Mouse (Mus musculus) MEL (cell line): ENCODE measurements at regions not wholly inside any gene's neighbourhood (a gene's known extent, or its start where the extent isn't known, plus 50 kb on each side); places are given as distances from the start of the nearest gene placed in this dataset.
A peak's percentile ranks its signal among the peaks of the same experiment; 100 is the strongest.

Source experiments
- DNase-seq: peaks from one replicate; pipeline ENCODE4 v3.0.0; 2011; ENCODE audit warnings: low read depth, low spot score
- H3K27ac ChIP-seq: 2 replicates; pipeline ENCODE4 v1.5.1; 2012; ENCODE audit warnings: low read depth, mild to moderate bottlenecking, control low read depth, low read length, moderate library complexity; ENCODE audit not compliant: control insufficient read depth
- H3K27me3 ChIP-seq, 2 experiments: fragments of 150-350 bp in 1 of 2; sonication (generic) in 1 of 2; 2 replicates each; pipeline ENCODE4 v1.6.1; 2012; ENCODE audit warnings: low read length in 2 of 2, mild to moderate bottlenecking in 2 of 2, improper control_type of control experiment in 1 of 2, moderate library complexity in 1 of 2; ENCODE audit not compliant: insufficient read depth in 2 of 2, control insufficient read depth in 1 of 2
- H3K36me3 ChIP-seq, 2 experiments: 2 replicates each; pipeline ENCODE4 v1.6.1; 2012 to 2014; ENCODE audit warnings: low read length in 2 of 2, improper control_type of control experiment in 1 of 2, inconsistent platforms in 1 of 2, mild to moderate bottlenecking in 1 of 2; ENCODE audit not compliant: insufficient read depth in 2 of 2, control insufficient read depth in 1 of 2
- H3K4me1 ChIP-seq, 2 experiments: fragments of 150-350 bp in 1 of 2; sonication (generic) in 1 of 2; 2 replicates each; pipeline ENCODE4 v1.6.1; 2012; ENCODE audit warnings: low read length in 2 of 2, improper control_type of control experiment in 1 of 2, mild to moderate bottlenecking in 1 of 2; ENCODE audit not compliant: insufficient read depth in 2 of 2, control insufficient read depth in 1 of 2
- H3K4me3 ChIP-seq, 2 experiments: fragments of 150-350 bp in 1 of 2; sonication (generic) in 1 of 2; 2 replicates each; pipeline ENCODE4 v1.5.1; 2012; ENCODE audit warnings: low read depth in 2 of 2, low read length in 2 of 2, mild to moderate bottlenecking in 2 of 2, moderate library complexity in 2 of 2, control low read depth in 1 of 2, improper control_type of control experiment in 1 of 2; ENCODE audit not compliant: control insufficient read depth in 1 of 2, insufficient read depth in 1 of 2
- H3K79me2 ChIP-seq: 2 replicates; pipeline ENCODE4 v1.6.1; 2012; ENCODE audit warnings: mild to moderate bottlenecking, low read length, moderate library complexity; ENCODE audit not compliant: control insufficient read depth, poor library complexity, insufficient read depth
- H3K9ac ChIP-seq: 2 replicates; pipeline ENCODE4 v1.6.1; 2012; ENCODE audit warnings: low read depth, mild to moderate bottlenecking, control low read depth, low read length, moderate library complexity; ENCODE audit not compliant: control insufficient read depth, poor library complexity, severe bottlenecking
- H3K9me3 ChIP-seq: fragments of 150-350 bp; sonication (generic); replicated peaks from 2 replicates; pipeline ENCODE4 v1.6.1; 2012; ENCODE audit warnings: mild to moderate bottlenecking, low read length, improper control_type of control experiment, moderate library complexity; ENCODE audit not compliant: insufficient read depth
- CHD1 ChIP-seq: IDR thresholded peaks from 2 replicates; pipeline ENCODE4 v1.6.1; 2012; ENCODE audit warnings: low read depth, mild to moderate bottlenecking, inconsistent platforms, low read length, improper control_type of control experiment
- CTCF ChIP-seq, 3 experiments: IDR thresholded peaks in 2 of 3; conservative IDR thresholded peaks in 1 of 3; 2 replicates each; pipeline ENCODE4 v1.5.1; 2011 to 2012; ENCODE audit warnings: low read length in 3 of 3, low read depth in 2 of 3, mild to moderate bottlenecking in 2 of 3, improper control_type of control experiment in 1 of 3, inconsistent platforms in 1 of 3, mixed read lengths in 1 of 3, moderate library complexity in 1 of 3; ENCODE audit not compliant: control insufficient read depth in 1 of 3, insufficient read depth in 1 of 3, poor library complexity in 1 of 3, severe bottlenecking in 1 of 3
- E2F4 ChIP-seq: IDR thresholded peaks from 2 replicates; pipeline ENCODE4 v1.6.1; 2011; ENCODE audit warnings: low read depth, low read length, improper control_type of control experiment, borderline replicate concordance
- ELF1 ChIP-seq: IDR thresholded peaks from 2 replicates; pipeline ENCODE4 v1.6.1; 2014; ENCODE audit warnings: low read depth, mild to moderate bottlenecking, inconsistent platforms, low read length, improper control_type of control experiment, moderate library complexity
- EP300 ChIP-seq, 2 experiments: IDR thresholded peaks; 2 replicates each; pipeline ENCODE4 v1.6.1; 2011; ENCODE audit warnings: improper control_type of control experiment in 2 of 2, low read length in 2 of 2, low read depth in 1 of 2, mild to moderate bottlenecking in 1 of 2
- GATA1 ChIP-seq: IDR thresholded peaks from 2 replicates; pipeline ENCODE4 v1.6.1; 2011; ENCODE audit warnings: low read depth, low read length, improper control_type of control experiment
- HCFC1 ChIP-seq: IDR thresholded peaks from 2 replicates; pipeline ENCODE4 v1.6.1; 2012; ENCODE audit warnings: low read depth, mild to moderate bottlenecking, inconsistent platforms, low read length, improper control_type of control experiment, moderate library complexity
- MAX ChIP-seq: IDR thresholded peaks from 2 replicates; pipeline ENCODE4 v1.6.1; 2011; ENCODE audit warnings: low read length, improper control_type of control experiment
- MAZ ChIP-seq: IDR thresholded peaks from 2 replicates; pipeline ENCODE4 v1.6.1; 2012; ENCODE audit warnings: low read depth, mild to moderate bottlenecking, inconsistent platforms, low read length, improper control_type of control experiment
- MEF2A ChIP-seq: IDR thresholded peaks from 2 replicates; pipeline ENCODE4 v1.6.1; 2014; ENCODE audit warnings: low read depth, mild to moderate bottlenecking, inconsistent platforms, low read length, improper control_type of control experiment; ENCODE audit not compliant: poor library complexity, insufficient replicate concordance, severe bottlenecking; ENCODE audit errors: extremely low read depth
- MYB ChIP-seq: IDR thresholded peaks from 2 replicates; pipeline ENCODE4 v1.6.1; 2011; ENCODE audit warnings: mild to moderate bottlenecking, low read depth, low read length, improper control_type of control experiment
- MYC ChIP-seq: IDR thresholded peaks from 2 replicates; pipeline ENCODE4 v1.6.1; 2011; ENCODE audit warnings: low read depth, mild to moderate bottlenecking, low read length, improper control_type of control experiment, moderate library complexity
- NELFE ChIP-seq: IDR thresholded peaks from 2 replicates; pipeline ENCODE4 v1.6.1; 2011; ENCODE audit warnings: low read depth, low read length, improper control_type of control experiment
- RAD21 ChIP-seq: IDR thresholded peaks from 2 replicates; pipeline ENCODE4 v1.6.1; 2011; ENCODE audit warnings: mild to moderate bottlenecking, low read depth, low read length, improper control_type of control experiment
- RCOR1 ChIP-seq: IDR thresholded peaks from 2 replicates; pipeline ENCODE4 v1.6.1; 2012; ENCODE audit warnings: low read depth, mild to moderate bottlenecking, inconsistent platforms, low read length, improper control_type of control experiment
- SIN3A ChIP-seq: IDR thresholded peaks from 2 replicates; pipeline ENCODE4 v1.6.1; 2012; ENCODE audit warnings: low read length, improper control_type of control experiment, inconsistent platforms
- SMC3 ChIP-seq: IDR thresholded peaks from 2 replicates; pipeline ENCODE4 v1.6.1; 2011; ENCODE audit warnings: low read depth, low read length, improper control_type of control experiment
- TAL1 ChIP-seq: IDR thresholded peaks from 2 replicates; pipeline ENCODE4 v1.6.1; 2012; ENCODE audit warnings: mild to moderate bottlenecking, inconsistent platforms, low read length, moderate library complexity, mixed read lengths
- TBP ChIP-seq: IDR thresholded peaks from 2 replicates; pipeline ENCODE4 v1.8.0; 2011; ENCODE audit warnings: low read depth, low read length, improper control_type of control experiment
- TCF12 ChIP-seq: IDR thresholded peaks from 2 replicates; pipeline ENCODE4 v1.6.1; 2014; ENCODE audit warnings: low read depth, mild to moderate bottlenecking, inconsistent platforms, low read length, improper control_type of control experiment, moderate library complexity
- ZC3H11A ChIP-seq: IDR thresholded peaks from 2 replicates; pipeline ENCODE4 v1.6.1; 2012; ENCODE audit warnings: low read depth, mild to moderate bottlenecking, inconsistent platforms, low read length, improper control_type of control experiment
- ZNF384 ChIP-seq: IDR thresholded peaks from 2 replicates; pipeline ENCODE4 v1.6.1; 2012; ENCODE audit warnings: low read depth, mild to moderate bottlenecking, inconsistent platforms, low read length, improper control_type of control experiment

GRCm38 (mm10) chr4:99574984-99575383 is 81.1 kb upstream of the Foxd3 start (continued):
- no peak for TF ChIP-seq MYC
- no peak for TF ChIP-seq CHD1
- no peak for TF ChIP-seq SMC3
- no peak for TF ChIP-seq HCFC1
- TF ChIP-seq, all 39 proteins: peak for 0

GRCm38 (mm10) chr4:99597781-99598180 is 58.3 kb upstream of the Foxd3 start:
- Histone ChIP-seq H3K79me2 (no peaks in the 10 kb centered on the region), H3K4me3 (no peak overlapping the region), H3K36me3 (no peaks in the 10 kb centered on the region), H3K4me1 (no peaks in the 10 kb centered on the region), H3K27me3 (no peaks in the 10 kb centered on the region), H3K9me3 (no peaks in the 10 kb centered on the region)
- DNase-seq, result peak; percentile 75
- TF ChIP-seq E2F4, result no peak
- no peak for TF ChIP-seq ZC3H11A
- TF ChIP-seq MEF2A, result no peak
- TF ChIP-seq CHD1, result no peak
- TF ChIP-seq HCFC1, result no peak
- TF ChIP-seq GATA1, result no peak
- no peak for TF ChIP-seq MYC
- no peak for TF ChIP-seq TCF12
- TF ChIP-seq MYB, result no peak
- TF ChIP-seq CTCF (IDR thresholded peaks at IDR 0.05 in 2 of 3, conservative IDR thresholded peaks at IDR 0.05 in 1 of 3; ENCODE audit: control insufficient read depth in 1 of 3, insufficient read depth in 1 of 3, low read depth in 2 of 3, low read length in 3 of 3, poor library complexity in 1 of 3, severe bottlenecking in 1 of 3), result no peak
- no peak for TF ChIP-seq ZNF384
- no peak for TF ChIP-seq EP300 (IDR thresholded peaks at IDR 0.05; ENCODE audit: low read depth in 1 of 2, low read length in 2 of 2)
- no peak for TF ChIP-seq MAZ
- no peak for TF ChIP-seq SIN3A
- no peak for TF ChIP-seq RAD21
- TF ChIP-seq, all 39 proteins: peak for 0
- no peak overlapping the region for H3K9ac ChIP-seq
- no peak overlapping the region for H3K27ac ChIP-seq

GRCm38 (mm10) chr4:99600741-99601140 is 55.4 kb upstream of the Foxd3 start:
- H3K27me3 ChIP-seq, result no peaks in the 10 kb centered on the region
- no peaks in the 10 kb centered on the region for H3K4me1 ChIP-seq
- TF ChIP-seq RAD21, result no peak
- no peak for TF ChIP-seq MYB
- no peak for TF ChIP-seq ELF1
- TF ChIP-seq RCOR1, result no peak
- TF ChIP-seq TAL1, result no peak
- TF ChIP-seq MAX, result 0 out of 2 replicates have a peak, but pooled peaks have one; percentile 12
- no peak for TF ChIP-seq E2F4
- peak; percentile 30; the same call in 1 of the 2 replicates for TF ChIP-seq NELFE
- 0 out of 2 replicates have a peak, but pooled peaks have one; percentile 22 for TF ChIP-seq GATA1
- TF ChIP-seq EP300 (IDR thresholded peaks at IDR 0.05; ENCODE audit: low read depth in 1 of 2, low read length in 2 of 2), result peak in 1 of 2 experiments; percentile 49; a peak in 1 of 4 replicates
- TF ChIP-seq TBP, result peak; percentile 11; the same call in 1 of the 2 replicates
- H3K9me3 ChIP-seq, result no peaks in the 10 kb centered on the region
- H3K27ac ChIP-seq, result peak overlapping the region; percentile 78
- peak overlapping the region; percentile 72 for H3K9ac ChIP-seq
- H3K36me3 ChIP-seq, result no peaks in the 10 kb centered on the region
- no peaks in the 10 kb centered on the region for H3K79me2 ChIP-seq
- peak; percentile 83 for DNase-seq
- H3K4me3 ChIP-seq, result peak overlapping the region; percentile 56 to 77
